Mouse (Mus musculus) NIH3T3 (cell line): ENCODE measurements around the gene Gm3854.
"Not testable (repeated sequence)": the region's sequence is repeated elsewhere in the genome, so short reads cannot be mapped to it uniquely, and the experiment has no call there.

Source experiments
- DNase-seq: peaks from one replicate; pipeline ENCODE4 v3.0.0-alpha.2; 2012; ENCODE audit warnings: low read depth

Gene Gm3854

DNA sequence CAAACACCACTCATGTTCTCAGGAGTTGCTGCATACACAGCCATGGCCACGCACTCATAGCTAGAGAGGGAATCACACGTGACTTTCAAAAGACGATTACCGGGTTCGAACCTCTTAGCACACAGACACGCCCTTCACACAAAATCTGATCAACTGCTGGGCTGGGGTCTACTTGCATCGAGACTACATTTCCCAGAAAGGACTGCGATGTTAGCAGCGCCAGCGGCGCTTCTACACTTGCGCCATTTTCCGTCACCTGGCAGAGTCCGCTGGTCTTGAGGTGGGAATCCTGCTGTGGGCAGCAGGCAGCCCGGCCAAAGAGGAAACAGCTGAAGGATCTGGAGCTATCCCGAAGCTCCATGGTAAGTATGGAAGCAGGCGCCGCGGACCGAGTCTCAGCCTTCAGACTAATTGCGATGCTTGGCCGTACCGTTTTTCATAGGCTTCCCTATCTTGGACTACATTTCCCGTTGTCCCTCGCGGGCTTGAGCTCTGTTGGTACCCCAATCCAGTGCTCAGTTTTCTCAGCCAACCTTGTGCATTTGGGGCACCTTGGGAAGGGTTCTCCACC lies at the start of gene Gm3854:
Gm3854 (plus strand) TSS at position 259 of the 571 bp plus-strand sequence.
- no peak for DNase-seq

DNA sequence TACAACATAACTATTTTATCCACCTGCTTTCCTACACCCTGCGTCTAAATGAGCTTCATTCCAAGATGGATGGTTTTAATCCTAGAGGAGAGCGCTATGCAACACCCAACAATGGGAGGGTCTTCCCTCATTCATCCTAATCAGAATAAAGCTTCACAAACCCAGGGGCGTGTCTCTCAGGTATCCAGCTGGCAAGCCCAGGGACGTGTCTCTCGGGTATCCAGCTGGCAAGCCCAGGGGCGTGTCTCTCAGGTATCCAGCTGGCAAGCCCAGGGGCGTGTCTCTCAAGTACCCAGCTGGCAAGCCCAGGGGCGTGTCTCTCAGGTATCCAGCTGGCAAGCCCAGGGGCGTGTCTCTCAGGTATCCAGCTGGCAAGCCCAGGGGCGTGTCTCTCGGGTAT lies 42.8 kb upstream of the Gm3854 start:
- not testable (repeated sequence) for DNase-seq

GRCm38 (mm10) chr7:6330458-6331232 lies 12.9 kb upstream of the Gm3854 start:
- DNase-seq, result no peak

DNA sequence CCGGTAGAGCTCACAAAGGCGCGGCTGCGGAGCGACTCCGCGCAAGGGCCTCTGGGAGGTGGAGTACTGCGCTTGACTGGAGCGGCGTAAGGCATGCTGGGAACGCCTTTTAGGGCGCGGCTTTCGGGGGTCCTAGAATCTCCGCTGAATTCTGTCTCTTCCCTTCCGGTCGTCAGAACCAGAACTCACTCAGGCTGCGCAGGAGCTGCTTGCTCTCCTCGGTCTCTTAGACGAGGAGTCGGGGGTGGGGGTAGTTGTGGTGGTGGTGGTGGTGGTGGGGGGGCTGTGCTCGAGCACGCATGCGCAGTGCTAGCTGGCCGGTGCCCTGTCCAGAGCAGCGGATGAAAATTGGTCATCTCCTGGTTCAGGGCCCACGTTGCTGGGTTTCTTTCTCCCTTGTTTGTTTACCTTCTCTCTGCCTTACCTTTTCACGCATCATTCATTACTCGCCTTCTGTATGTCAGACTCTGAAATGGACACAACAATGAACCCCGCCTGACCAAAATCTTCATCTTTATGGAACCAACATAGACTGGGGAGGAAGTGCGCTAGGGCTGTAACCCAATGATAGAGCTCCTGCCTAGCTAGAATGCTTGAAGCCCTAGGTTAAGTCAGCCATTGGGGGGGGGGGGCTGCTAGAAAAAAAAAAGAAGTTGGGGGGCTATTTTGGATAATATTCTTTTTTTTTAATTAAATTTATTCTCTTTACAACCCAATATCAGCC lies 12.2 kb upstream of the Gm3854 start, which contains the start of gene Zfp583:
Zfp583 (minus strand) TSS at position 53 of the 724 bp plus-strand sequence.
- peak; percentile 64 for DNase-seq

GRCm38 (mm10) chr7:6339865-6340264 lies 3.7 kb upstream of the Gm3854 start:
- DNase-seq, result no peak

DNA sequence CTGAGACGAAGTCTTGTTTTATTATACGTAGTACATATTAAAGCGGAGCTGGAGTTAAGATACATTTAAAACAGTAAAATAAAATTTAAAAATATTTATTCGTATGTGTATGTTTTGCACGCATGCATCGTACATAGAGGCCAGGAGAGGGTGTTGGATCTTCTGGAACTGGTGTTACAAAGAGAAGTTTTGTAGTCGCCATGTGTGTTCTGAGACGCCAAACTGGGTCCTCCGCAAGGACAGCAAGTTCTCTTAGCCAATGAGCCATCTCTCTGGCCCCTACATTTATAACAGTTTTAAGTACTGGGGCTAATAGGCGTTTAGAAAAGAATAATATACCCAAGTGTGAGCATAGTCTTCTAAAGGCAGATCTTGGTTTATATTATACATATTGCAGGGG lies 565 bp downstream of the Gm3854 start:
- DNase-seq, result no peak

- no peak for DNase-seq
These were observed 14.6 kb downstream of the Gm3854 start for GRCm38 (mm10) chr7:6358121-6358520.

- DNase-seq, result peak; percentile 89
These were observed 15.5 kb downstream of the Gm3854 start for GRCm38 (mm10) chr7:6358937-6359590.

DNA sequence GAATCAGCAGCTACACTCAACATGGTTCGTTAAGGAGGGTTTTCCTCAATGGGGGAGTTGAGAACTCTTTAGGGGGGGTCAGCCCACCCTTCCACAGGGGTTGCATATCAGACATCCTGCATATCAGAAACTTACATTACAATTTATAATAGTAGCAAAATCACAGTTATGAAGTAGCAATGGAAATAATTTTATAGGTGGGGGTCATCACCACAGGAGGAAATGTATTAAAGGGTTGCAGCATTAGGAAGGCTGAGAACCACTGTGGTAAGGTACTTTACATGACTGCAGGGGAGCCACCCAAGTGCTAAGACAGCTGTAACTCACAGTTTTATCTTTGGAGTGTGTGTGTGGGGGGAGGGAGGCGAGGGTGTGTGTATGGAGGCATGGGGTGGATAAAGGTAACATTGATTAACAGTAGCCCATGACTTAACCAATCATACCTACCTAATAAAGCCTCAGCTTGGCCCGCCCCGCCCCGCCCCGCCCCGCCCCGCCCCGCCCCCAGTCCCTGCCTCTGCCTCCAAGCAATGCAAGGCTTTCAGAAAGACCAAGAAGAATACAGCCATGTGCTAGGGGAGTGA lies 17.0 kb downstream of the Gm3854 start:
- no peak for DNase-seq

DNA sequence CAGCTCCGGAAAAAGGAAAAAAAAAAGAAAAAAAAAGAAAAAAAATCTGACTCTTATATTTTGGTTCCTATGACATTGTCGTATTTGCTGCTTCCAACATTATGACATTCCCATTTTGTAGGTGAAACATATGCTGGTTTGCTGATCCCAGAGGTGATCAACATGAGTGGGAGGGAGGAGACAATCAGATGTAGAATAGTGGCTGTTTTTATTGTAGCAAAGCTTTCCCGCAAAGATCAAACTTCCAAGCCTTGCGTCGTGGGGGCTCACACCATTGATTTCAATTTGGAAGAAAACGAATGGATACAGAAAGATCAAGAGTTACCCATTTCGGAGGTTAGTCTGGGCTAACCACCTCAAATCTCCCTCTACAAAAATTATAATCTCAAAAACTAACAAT lies 18.2 kb downstream of the Gm3854 start:
- no peak for DNase-seq

DNA sequence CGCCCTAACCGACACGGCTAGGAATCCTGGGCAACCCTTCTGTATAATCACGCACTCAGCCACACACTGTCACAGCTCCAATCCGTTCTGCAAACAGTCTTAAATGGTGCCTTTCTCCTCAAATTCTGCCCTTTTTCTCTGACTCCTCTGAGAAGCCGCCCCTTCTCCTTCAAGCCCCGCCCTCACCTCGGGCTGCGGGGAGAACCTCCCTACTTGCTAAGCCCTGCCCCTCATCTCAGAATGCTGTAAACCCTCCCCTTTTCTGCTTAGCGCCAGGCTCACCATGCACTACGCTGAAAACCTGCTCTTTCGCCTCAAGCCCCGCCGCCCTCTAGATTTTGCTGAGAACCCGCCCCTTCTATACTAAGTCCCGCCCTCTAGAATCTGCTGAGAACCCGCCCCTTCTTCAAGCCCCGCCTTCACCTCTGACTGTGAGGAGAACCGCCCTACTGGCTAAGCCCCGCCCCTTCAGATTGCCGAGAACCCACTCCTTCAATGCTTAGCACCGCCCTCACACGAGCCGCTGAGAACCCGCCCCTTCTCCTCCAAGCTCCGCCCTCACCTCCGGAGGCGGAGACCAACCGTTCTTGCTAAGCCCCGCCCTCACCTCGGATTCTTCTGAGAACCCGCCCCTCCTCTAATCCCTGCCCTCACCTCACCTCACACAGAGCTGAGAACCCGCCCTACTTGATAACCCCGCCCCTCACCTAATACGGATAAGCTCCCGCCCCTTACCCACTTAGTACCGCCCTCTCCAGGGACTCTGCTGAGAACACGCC lies 18.9 kb downstream of the Gm3854 start:
- DNase-seq, result peak; percentile 100

DNA sequence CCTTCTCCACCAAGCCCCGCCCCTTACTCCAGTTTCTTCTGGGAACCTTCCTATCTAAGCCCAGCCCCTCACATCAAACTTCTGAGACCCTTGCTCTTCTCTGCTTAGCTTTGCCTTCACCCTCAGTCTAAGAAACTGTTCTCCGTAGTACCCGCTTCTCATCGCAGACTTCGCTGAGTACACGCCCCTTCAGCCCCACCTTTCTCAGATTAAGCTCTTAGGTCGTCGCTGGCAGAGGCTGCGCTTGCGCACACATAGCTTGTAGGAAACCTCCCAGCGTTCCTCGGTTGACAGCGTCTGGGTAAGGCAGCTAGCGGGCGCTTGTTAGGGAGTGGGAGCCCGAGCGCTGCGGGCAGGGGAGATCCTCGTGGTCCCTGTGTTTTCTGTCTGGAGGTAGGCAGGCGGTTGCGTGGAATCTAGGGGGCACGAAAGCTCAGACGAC lies 19.5 kb downstream of the Gm3854 start, which contains the start of gene Zfp78:
Zfp78 (plus strand) TSS at position 234 of the 442 bp plus-strand sequence.
- peak; percentile 95 for DNase-seq

- no peak for DNase-seq
These were observed 21.2 kb downstream of the Gm3854 start for GRCm38 (mm10) chr7:6364761-6365160.

DNA sequence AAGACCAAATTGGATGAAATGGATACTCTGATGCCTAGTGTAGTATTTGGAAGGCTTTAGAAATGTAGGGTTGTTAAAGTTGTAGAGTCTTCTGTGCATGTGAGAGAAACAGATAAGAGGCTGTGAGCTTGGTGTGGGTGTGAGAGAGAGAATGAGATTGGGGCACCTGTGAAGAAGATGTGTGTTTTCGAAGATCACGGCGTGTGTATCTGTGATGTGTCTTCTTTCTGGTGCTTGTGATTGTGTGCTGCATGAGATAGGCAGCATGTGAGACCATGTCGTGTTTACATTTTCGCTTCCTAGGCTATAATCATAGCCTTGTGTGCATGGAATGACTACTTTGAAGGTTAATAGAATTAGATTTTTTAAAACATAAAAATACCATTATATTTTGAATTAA lies 23.6 kb downstream of the Gm3854 start:
- DNase-seq, result no peak

DNA sequence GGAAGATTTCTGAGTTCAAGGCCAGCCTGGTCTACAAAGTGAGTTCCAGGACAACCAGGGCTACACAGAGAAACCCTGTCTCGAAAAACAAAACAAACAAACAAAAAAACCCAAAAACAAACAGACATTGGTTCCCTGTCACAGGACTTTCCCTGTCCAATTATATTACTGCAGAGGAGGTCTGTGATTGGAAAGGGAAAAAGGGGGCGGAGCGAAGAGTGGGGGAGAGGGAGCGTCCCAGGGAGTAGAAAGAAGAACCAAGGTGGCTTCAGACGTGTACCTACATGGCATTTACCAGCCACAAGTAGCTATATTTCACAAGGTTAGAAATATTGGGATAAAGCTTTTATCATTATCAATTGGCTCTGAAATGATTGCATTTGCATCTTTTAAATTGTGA lies 24.6 kb downstream of the Gm3854 start:
- not testable (repeated sequence) for DNase-seq

DNA sequence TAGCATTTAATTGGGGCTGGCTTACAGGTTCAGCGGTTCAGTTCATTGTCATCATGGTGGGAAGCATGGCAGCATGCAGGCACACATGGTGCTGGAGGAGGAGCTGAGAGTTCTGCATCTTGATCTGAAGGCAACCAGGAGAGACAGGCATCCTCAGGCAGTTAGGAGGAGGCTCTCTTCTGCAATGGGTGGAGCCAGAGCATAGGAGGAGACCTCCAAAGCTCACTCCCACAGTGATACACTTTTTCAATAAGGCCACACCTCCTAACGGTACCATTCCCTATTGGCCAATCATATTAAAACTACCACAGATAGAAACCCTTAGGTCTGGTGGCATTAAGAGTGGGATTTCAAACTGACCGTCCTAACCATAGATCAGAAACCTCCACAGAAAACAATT lies 25.9 kb downstream of the Gm3854 start:
- no peak for DNase-seq

DNA sequence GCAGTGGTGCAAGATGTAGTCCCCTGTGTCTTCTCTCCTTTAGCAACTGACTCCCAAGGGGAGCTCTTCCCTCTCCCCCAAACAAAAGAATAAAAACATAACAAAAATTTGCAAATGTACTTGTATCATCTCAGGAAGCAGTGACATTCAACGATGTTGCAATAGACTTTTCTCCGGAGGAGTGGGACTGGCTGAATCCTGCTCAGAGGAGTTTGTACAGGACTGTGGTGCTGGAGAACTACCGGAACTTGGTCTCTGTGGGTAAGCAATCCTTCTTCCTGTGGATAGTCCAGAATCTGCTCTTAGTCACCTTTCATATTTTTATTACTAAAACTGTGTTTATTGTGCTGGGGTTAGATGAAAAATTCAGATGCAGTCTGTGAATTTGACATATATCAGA lies 29.4 kb downstream of the Gm3854 start:
- no peak for DNase-seq

- DNase-seq, result no peak
These were observed 34.9 kb downstream of the Gm3854 start for GRCm38 (mm10) chr7:6378441-6378840.

DNA sequence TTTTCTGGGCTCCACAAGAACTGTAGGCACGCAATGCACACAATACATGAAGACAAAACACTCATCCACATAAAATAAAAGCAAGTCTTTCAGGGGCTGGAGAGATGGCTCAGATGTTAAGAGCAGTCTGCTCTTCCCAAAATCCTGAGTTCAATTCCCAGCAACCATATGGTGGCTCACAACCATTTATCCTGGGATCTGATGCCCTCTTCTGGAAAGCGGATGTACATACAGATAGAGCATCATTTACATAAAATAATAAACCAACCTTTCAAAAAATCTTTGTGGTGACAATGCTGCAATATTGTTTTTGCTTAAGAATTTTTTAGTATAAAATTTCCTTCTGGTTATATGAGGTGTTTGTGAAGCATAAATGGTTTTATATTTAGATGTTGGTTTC lies 37.9 kb downstream of the Gm3854 start:
- DNase-seq, result no peak

- peak; percentile 97 for DNase-seq
These were observed 39.5 kb downstream of the Gm3854 start, which contains the start of gene Zfp28 for GRCm38 (mm10) chr7:6383044-6383455. Gene Zfp28, plus strand, starts transcription at chr7:6383295.

DNA sequence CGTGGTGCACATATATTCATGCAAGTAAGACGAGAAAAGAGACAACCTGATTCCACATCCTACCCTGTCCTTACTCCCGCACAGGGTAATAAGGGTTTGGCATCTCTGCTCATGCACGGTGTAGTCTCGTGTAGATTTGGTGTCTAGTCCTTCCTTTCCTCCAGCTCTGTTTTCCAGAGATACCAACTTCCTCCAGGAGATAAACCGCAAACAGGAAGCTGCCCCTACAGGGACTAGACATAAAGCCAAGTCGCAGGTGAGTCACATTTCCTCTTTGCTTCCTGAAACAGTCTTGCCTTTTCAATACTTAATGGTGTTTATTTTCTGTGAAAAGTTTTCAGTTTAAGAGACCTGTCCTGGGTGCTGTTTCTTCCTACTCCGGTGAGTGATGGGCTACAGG lies 40.5 kb downstream of the Gm3854 start:
- DNase-seq, result no peak
